ENCODE assay signal across 9 mouse cellular contexts in the genomic region with DNA sequence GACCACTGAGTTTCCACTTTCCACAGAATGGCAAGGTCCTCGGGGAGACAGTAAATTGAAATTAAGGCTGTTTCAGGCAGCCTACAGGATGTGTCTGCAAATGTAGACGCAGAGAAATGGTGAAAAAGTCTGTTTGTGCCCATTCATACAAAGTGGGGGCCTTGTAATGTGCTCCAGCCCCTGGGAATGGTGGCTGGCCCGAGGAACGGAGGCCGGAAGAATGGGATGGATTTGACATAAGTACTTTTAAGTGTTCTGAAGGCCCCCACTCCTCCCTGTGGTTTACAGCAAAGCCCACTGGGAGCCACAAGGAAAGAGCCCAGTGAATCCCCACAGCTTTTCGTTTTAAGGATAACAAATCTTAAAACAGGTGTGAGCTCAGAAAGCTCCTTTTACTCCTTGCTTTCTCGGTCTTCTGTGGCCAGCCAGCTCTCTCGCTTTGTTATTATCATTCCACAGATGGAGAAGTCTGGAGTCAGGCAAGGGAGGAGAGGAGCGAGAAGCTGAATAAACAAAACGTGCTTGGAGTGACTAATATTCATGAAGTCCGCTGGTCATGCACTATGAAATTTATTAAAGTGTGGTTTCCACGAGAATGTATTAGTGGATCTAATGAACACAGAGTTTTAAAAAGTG.
DNase-seq lines count a peak whose midpoint lies in the region; ATAC-seq and TF ChIP-seq lines count a peak whose summit lies in the region.
"Had no signal": no experiment of that assay in that cellular context is flagged by ENCODE, and none has a peak within 500 bp of the region (broad histone marks: within the 10 kb centered on the region; RNA-seq: fewer than 3 reads in every experiment).

No protein-coding gene starts in this region.

- H3K4me3 ChIP-seq in gastrocnemius, adult 2 months, result peak overlapping the region; percentile 27
- H3K4me3 ChIP-seq in intestine, embryonic 14.5 days (ENCODE audit: low read depth, low read length), result no peak overlapping the region
- no peak overlapping the region for H3K4me3 ChIP-seq in intestine, postnatal 0 days (ENCODE audit: low read depth, low read length)
- H3K4me3 ChIP-seq in intestine, embryonic 16.5 days (ENCODE audit: low read length), result no peak overlapping the region
- H3K4me3 ChIP-seq: megakaryocyte, embryonic 14.5 days had no signal

- no peak for TF ChIP-seq CTCF in gastrocnemius, adult 2 months (IDR thresholded peaks at IDR 0.05)
- no peak for TF ChIP-seq CTCF in intestine, postnatal 0 days (IDR thresholded peaks at IDR 0.05; ENCODE audit: low read depth)
- no peak for TF ChIP-seq CTCF in brain, embryonic 14.5 days (IDR thresholded peaks at IDR 0.05; ENCODE audit: borderline replicate concordance, extremely low read depth, insufficient read depth, insufficient read length)

- 39% methylated on average over 12 of the region's 12 CpGs for WGBS in intestine, embryonic 14.5 days
- WGBS in intestine, postnatal 0 days, result 58% methylated on average over 12 of the region's 12 CpGs
- WGBS in intestine, embryonic 16.5 days, result 56% methylated on average over 12 of the region's 12 CpGs

- H3K27ac ChIP-seq in gastrocnemius, adult 2 months, result peak overlapping the region; percentile 66
- H3K27ac ChIP-seq in intestine, embryonic 14.5 days (ENCODE audit: low read depth), result peak overlapping the region; percentile 68
- H3K27ac ChIP-seq in intestine, postnatal 0 days (ENCODE audit: low read depth, low read length), result no peak overlapping the region; the same call in 1 of the 2 replicates
- peak overlapping the region; percentile 7; the same call in 1 of the 2 replicates for H3K27ac ChIP-seq in intestine, embryonic 16.5 days (ENCODE audit: low read length)

- no peaks in the 10 kb centered on the region for H3K9me3 ChIP-seq in intestine, embryonic 14.5 days (ENCODE audit: control insufficient read depth, low read length)
- no peaks in the 10 kb centered on the region for H3K9me3 ChIP-seq in intestine, postnatal 0 days (ENCODE audit: control insufficient read depth)
- H3K9me3 ChIP-seq in intestine, embryonic 16.5 days (ENCODE audit: control insufficient read depth, low read length), result no peaks in the 10 kb centered on the region

- intact Hi-C loops in gastrocnemius, adult 2 months (cut with DNase I), result loop anchor here (1.0 to 5.0 kb wide), 2 partner anchors 128 to 343 kb away; no protein-coding TSS in a partner anchor
- intact Hi-C loops in gastrocnemius, postnatal 36 days (cut with DNase I), result no loop called here

- H3K36me3 ChIP-seq in intestine, embryonic 14.5 days (ENCODE audit: control insufficient read depth, insufficient read depth, low read length), result no peaks in the 10 kb centered on the region
- H3K36me3 ChIP-seq in intestine, postnatal 0 days (ENCODE audit: control insufficient read depth, insufficient read depth), result no peaks in the 10 kb centered on the region
- no peaks in the 10 kb centered on the region for H3K36me3 ChIP-seq in intestine, embryonic 16.5 days (ENCODE audit: control insufficient read depth, insufficient read depth, low read length)

- H3K4me1 ChIP-seq in intestine, embryonic 14.5 days (replicated peaks; ENCODE audit: control insufficient read depth, insufficient read depth, low read length), result no peaks in the 10 kb centered on the region; the same call in 1 of the 2 replicates
- H3K4me1 ChIP-seq in intestine, postnatal 0 days (replicated peaks; ENCODE audit: control insufficient read depth, insufficient read depth, low read length), result no peaks in the 10 kb centered on the region
- H3K4me1 ChIP-seq in intestine, embryonic 16.5 days (ENCODE audit: control insufficient read depth, insufficient read depth, low read length), result 0 out of 2 replicates have a peak, but pooled peaks cover 2% of the 10 kb centered on the region

- DNase-seq in gastrocnemius, adult 2 months, result peak; percentile 34
- DNase-seq in gastrocnemius, postnatal 36 days, result no peak
- DNase-seq in intestine, embryonic 14.5 days (ENCODE audit: low spot score), result no peak
- peak; percentile 5 for DNase-seq in brain, embryonic 14.5 days (ENCODE audit: low read depth)
- DNase-seq in B cell, adult 2 months, result no peak
- no peak for DNase-seq in thymus, postnatal 14 days

- peak overlapping the region; percentile 25 for H3K4me2 ChIP-seq in intestine, embryonic 14.5 days (ENCODE audit: low read length)
- no peak overlapping the region for H3K4me2 ChIP-seq in intestine, postnatal 0 days (replicated peaks; ENCODE audit: low read depth)
- no peak overlapping the region for H3K4me2 ChIP-seq in intestine, embryonic 16.5 days (ENCODE audit: low read depth, low read length)

- TF ChIP-seq POLR2A in brain, embryonic 14.5 days (IDR thresholded peaks at IDR 0.05; ENCODE audit: borderline replicate concordance, extremely low read depth, insufficient read depth, insufficient read length, poor library complexity, severe bottlenecking), result no peak

- ATAC-seq in intestine, embryonic 14.5 days (replicated peaks; ENCODE audit: low FRiP score, low TSS enrichment, low read depth), result no peak
- no peak for ATAC-seq in intestine, postnatal 0 days
- no peak for ATAC-seq in intestine, embryonic 16.5 days

- no peaks in the 10 kb centered on the region for H3K27me3 ChIP-seq in intestine, embryonic 14.5 days (replicated peaks; ENCODE audit: control insufficient read depth, insufficient read depth, low read length)
- H3K27me3 ChIP-seq in intestine, postnatal 0 days (replicated peaks; ENCODE audit: control insufficient read depth, insufficient read depth, low read length), result no peaks in the 10 kb centered on the region
- no peaks in the 10 kb centered on the region for H3K27me3 ChIP-seq in intestine, embryonic 16.5 days (replicated peaks; ENCODE audit: control insufficient read depth, insufficient read depth, low read length)

- H3K9ac ChIP-seq in intestine, embryonic 14.5 days (ENCODE audit: low read length), result no peak overlapping the region
- H3K9ac ChIP-seq in intestine, postnatal 0 days (ENCODE audit: low read depth, low read length), result no peak overlapping the region
- H3K9ac ChIP-seq in intestine, embryonic 16.5 days (ENCODE audit: low read depth, low read length), result no peak overlapping the region

Comparison
In these comparisons a context has a peak if more than half of its experiments do, and no peak if none do; other contexts are left out.
1. DNase-seq: peak in gastrocnemius, adult 2 months (single experiment) and brain, embryonic 14.5 days (single experiment); none in gastrocnemius, postnatal 36 days (0 of 2), intestine, embryonic 14.5 days (single experiment), B cell, adult 2 months (0 of 2) and thymus, postnatal 14 days (single experiment).